Mouse (Mus musculus): ENCODE results near the gene Tas2r144. TPM values are rescaled to one million over a fixed set of nuclear protein-coding genes. Genes with fewer than 3 reads are reported as not detected.

The Tas2r144 gene
- polyA plus RNA-seq, 1 experiment from 2014 or later: not detected

DNA sequence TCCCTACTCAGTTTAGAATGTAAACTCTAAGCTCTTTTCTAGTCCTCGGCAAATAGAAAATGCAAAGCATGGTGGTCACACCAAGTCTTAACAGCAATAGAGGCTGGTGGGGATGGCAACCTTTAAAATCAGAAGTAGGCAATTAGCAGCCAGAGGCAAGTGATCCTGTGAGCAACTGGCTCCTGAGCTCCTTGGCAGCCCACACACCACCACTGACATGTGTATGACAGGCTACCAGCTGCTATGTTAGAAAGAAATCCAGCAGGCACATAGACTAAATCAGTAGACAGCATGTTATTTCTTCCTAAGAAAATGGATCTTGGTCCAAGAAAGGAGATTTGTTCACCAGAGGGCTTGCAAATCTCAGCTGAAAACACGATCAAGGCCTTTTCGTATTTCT lies 16.1 kb downstream of the Tas2r144 start:
- Histone ChIP-seq H3K9me3 (ENCODE audit: control insufficient read depth, low read length) (no peaks in the 10 kb centered on the region), H3K4me2 (ENCODE audit: low read length) (no peak overlapping the region), H3K36me3 (ENCODE audit: control insufficient read depth, insufficient read depth, low read length) (no peaks in the 10 kb centered on the region), H3K27ac (ENCODE audit: low read depth) (no peak overlapping the region), H3K9ac (ENCODE audit: low read length) (no peak overlapping the region), H3K27me3 (replicated peaks; ENCODE audit: control insufficient read depth, insufficient read depth, low read length) (no peaks in the 10 kb centered on the region), H3K4me3 (ENCODE audit: low read depth, low read length) (no peak overlapping the region), H3K4me1 (replicated peaks; ENCODE audit: control insufficient read depth, insufficient read depth, low read length) (no peaks in the 10 kb centered on the region)
- 85% methylated on average over 3 of the region's 3 CpGs for WGBS
- DNase-seq (ENCODE audit: low spot score): no peak
- ATAC-seq (replicated peaks; ENCODE audit: low FRiP score, low TSS enrichment, low read depth): no peak

DNA sequence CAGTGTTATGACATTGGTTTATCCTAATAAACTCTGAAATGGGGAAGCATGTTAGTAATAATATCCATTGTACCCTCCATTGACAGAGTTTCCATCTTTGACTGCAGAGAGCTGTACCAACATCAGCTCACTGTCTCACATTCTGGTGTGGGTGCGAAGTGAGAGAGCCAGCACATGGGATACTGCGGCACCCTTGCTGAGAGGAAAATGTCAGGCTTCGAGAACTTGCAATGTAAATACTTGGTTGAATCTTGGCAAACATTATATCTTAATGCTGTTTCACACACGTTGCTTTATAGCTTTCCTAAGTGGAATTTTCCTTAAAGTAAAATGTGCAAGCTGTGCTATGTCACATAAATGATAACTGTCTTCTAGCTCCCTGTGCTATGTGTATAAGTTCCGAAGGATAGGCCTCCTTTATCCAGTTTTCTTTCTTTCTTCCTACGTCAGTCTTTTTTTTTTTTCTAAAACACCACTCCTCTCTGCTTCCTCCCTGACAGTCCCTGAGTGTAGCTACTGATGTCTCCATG lies 22.2 kb downstream of the Tas2r144 start:
- Histone ChIP-seq H3K27me3 (replicated peaks; ENCODE audit: control insufficient read depth, insufficient read depth, low read length) (no peaks in the 10 kb centered on the region), H3K9me3 (ENCODE audit: control insufficient read depth, low read length) (no peaks in the 10 kb centered on the region), H3K27ac (ENCODE audit: low read depth) (no peak overlapping the region), H3K4me1 (replicated peaks; ENCODE audit: control insufficient read depth, insufficient read depth, low read length) (no peaks in the 10 kb centered on the region), H3K4me3 (ENCODE audit: low read depth, low read length) (no peak overlapping the region), H3K36me3 (ENCODE audit: control insufficient read depth, insufficient read depth, low read length) (no peaks in the 10 kb centered on the region), H3K9ac (ENCODE audit: low read length) (no peak overlapping the region), H3K4me2 (ENCODE audit: low read length) (no peak overlapping the region)
- ATAC-seq (replicated peaks; ENCODE audit: low FRiP score, low TSS enrichment, low read depth): no peak
- WGBS: 53% methylated on average over 6 of the region's 6 CpGs
- DNase-seq (ENCODE audit: low spot score): no peak

DNA sequence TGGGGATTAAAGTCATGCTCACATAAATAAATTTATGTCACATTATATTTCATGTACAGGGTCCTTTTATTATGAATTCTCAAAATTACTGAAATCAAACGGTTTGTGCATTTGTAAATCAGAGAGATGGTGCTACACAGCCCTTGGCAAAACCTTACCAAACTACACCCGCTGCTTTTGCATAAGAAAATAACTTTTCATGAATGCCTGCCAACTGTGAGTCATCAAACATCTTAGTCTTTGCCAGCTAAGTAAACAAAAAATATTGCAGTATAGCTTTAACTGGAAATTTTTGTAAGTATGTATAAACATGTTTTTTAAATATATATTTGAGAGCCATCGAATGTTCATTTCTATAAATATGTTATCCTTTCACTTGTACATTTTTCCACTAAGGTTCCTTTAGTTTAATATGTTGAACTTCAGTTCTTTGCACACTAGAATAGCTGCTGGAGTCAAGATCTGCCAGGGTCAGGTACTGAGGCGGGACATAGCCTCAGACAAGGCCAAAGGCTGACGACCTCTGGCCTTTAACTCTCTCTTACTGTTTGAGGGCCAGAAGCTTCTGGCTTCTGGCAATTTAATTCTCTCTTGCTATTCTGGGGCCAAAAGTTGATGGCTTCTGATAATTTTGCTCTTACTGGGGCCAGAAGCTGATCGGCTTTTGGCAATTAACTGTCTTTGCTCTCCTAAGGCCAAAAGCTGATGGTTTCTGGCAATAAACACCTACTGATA lies 26.4 kb downstream of the Tas2r144 start:
- 72% methylated on average over 6 of the region's 6 CpGs for WGBS
- Histone ChIP-seq H3K4me1 (replicated peaks; ENCODE audit: control insufficient read depth, insufficient read depth, low read length) (0 out of 2 replicates have a peak, but pooled peaks cover 3% of the 10 kb centered on the region), H3K27ac (ENCODE audit: low read depth) (no peak overlapping the region), H3K27me3 (replicated peaks; ENCODE audit: control insufficient read depth, insufficient read depth, low read length) (no peaks in the 10 kb centered on the region), H3K36me3 (ENCODE audit: control insufficient read depth, insufficient read depth, low read length) (no peaks in the 10 kb centered on the region), H3K4me3 (ENCODE audit: low read depth, low read length) (no peak overlapping the region), H3K4me2 (ENCODE audit: low read length) (no peak overlapping the region), H3K9ac (ENCODE audit: low read length) (no peak overlapping the region), H3K9me3 (ENCODE audit: control insufficient read depth, low read length) (no peaks in the 10 kb centered on the region)
- ATAC-seq (replicated peaks; ENCODE audit: low FRiP score, low TSS enrichment, low read depth): no peak
- no peak for DNase-seq (ENCODE audit: low spot score)

DNA sequence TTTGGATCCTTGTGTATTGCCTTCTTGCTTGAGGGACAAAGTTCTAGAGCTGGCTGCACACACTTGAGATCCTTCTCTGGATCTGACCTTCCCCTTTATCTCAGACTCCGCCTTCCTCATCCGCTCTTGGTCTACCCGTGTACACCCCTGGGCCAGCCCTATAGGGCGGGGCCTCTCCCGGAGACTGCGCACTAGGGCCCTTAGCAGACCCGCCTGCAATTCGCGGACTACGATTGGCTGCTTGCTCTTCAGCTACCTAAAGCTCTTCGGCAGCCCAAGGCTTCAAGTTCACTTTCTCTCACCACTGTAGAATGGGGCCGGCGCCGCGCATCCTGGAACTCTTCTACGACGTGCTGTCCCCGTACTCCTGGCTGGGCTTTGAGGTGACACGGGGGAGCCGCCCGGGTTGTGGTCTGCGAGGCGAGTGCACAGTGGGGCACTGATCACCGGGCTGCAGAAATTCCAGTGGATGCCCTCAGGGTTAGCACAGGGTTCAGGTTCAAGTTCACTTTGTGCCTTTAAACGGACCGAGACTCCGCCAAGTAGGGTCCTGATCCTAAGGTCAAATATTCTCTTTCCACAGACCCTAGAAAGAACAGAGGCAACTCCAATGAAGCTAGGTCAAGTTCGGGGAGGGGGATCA lies 30.7 kb downstream of the Tas2r144 start, which contains the start of gene Gstk1:
Gene Gstk1, plus strand, starts transcription at position 225 of the 643 bp plus-strand sequence.
- WGBS: 3% methylated on average over 28 of the region's 28 CpGs
- DNase-seq (ENCODE audit: low spot score) (peak; percentile 79), ATAC-seq (replicated peaks; ENCODE audit: low FRiP score, low TSS enrichment, low read depth) (peak; percentile 99)
- H3K36me3 ChIP-seq (ENCODE audit: control insufficient read depth, insufficient read depth, low read length): no peaks in the 10 kb centered on the region
- H3K27ac ChIP-seq (ENCODE audit: low read depth): no peak within 1 kb of the TSS
- H3K27me3 ChIP-seq (replicated peaks; ENCODE audit: control insufficient read depth, insufficient read depth, low read length): no peaks in the 10 kb centered on the region
- H3K4me1 ChIP-seq (replicated peaks; ENCODE audit: control insufficient read depth, insufficient read depth, low read length): peaks cover 3% of the 10 kb centered on the region; the same call in 1 of the 2 replicates
- H3K9ac ChIP-seq (ENCODE audit: low read length): peak within 1 kb of the TSS; percentile 35; the same call in 1 of the 2 replicates
- H3K4me3 ChIP-seq (ENCODE audit: low read depth, low read length): peak within 1 kb of the TSS; percentile 45
- peak within 1 kb of the TSS; percentile 81 for H3K4me2 ChIP-seq (ENCODE audit: low read length)
- no peaks in the 10 kb centered on the region for H3K9me3 ChIP-seq (ENCODE audit: control insufficient read depth, low read length)

DNA sequence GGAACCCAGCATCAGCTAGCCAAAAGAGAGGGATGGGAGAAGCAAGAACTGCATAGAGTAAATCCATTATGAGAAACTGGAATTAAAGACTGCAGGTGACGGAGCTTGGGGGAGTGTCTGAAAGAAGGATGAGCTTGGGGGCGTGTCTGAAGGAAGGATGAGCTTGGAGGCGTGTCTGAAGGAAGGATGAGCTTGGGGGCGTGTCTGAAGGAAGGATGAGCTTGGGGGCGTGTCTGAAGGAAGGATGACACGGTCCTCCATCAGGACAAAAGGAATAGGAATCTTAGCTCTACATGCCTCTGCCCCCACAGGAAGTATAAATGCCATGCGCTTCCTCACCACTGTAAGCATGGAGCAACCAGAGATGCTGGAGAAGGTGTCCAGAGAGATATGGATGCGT lies 32.0 kb downstream of the Tas2r144 start:
- Histone ChIP-seq H3K9ac (ENCODE audit: low read length) (0 out of 2 replicates have a peak overlapping the region, but pooled peaks have one; percentile 27), H3K36me3 (ENCODE audit: control insufficient read depth, insufficient read depth, low read length) (no peaks in the 10 kb centered on the region), H3K4me2 (ENCODE audit: low read length) (peak overlapping the region; percentile 34), H3K27me3 (replicated peaks; ENCODE audit: control insufficient read depth, insufficient read depth, low read length) (no peaks in the 10 kb centered on the region), H3K4me3 (ENCODE audit: low read depth, low read length) (peak overlapping the region; percentile 20), H3K27ac (ENCODE audit: low read depth) (no peak overlapping the region), H3K9me3 (ENCODE audit: control insufficient read depth, low read length) (no peaks in the 10 kb centered on the region), H3K4me1 (replicated peaks; ENCODE audit: control insufficient read depth, insufficient read depth, low read length) (peaks cover 3% of the 10 kb centered on the region; the same call in 1 of the 2 replicates)
- no peak; the same call in 1 of the 2 replicates for ATAC-seq (replicated peaks; ENCODE audit: low FRiP score, low TSS enrichment, low read depth)
- 15% methylated on average over 8 of the region's 8 CpGs for WGBS
- no peak for DNase-seq (ENCODE audit: low spot score)

DNA sequence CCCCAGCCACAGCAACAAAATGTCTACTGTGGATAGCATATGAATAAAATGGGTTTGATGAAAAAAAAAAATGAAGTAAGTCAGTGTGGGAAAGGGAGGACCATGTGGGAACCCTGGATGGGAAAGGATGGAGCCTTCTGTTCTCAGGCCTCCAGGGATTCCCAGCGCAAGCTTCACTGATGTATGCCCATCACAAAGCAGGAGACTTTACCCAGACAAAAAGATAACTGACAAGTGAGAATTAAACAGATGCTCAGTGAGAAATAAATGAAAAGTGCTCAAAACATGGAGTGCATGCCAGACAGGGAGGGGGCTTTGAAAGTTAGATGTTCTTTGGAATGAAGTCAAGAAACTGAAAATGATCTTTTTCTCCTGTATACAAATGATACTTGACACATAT lies 32.9 kb downstream of the Tas2r144 start:
- Histone ChIP-seq H3K36me3 (ENCODE audit: control insufficient read depth, insufficient read depth, low read length) (no peaks in the 10 kb centered on the region), H3K4me3 (ENCODE audit: low read depth, low read length) (no peak overlapping the region), H3K9ac (ENCODE audit: low read length) (peak overlapping the region; percentile 27; the same call in 1 of the 2 replicates), H3K4me1 (replicated peaks; ENCODE audit: control insufficient read depth, insufficient read depth, low read length) (peaks cover 3% of the 10 kb centered on the region; the same call in 1 of the 2 replicates), H3K9me3 (ENCODE audit: control insufficient read depth, low read length) (no peaks in the 10 kb centered on the region), H3K27me3 (replicated peaks; ENCODE audit: control insufficient read depth, insufficient read depth, low read length) (no peaks in the 10 kb centered on the region), H3K4me2 (ENCODE audit: low read length) (peak overlapping the region; percentile 34), H3K27ac (ENCODE audit: low read depth) (no peak overlapping the region)
- DNase-seq (ENCODE audit: low spot score) (no peak), ATAC-seq (replicated peaks; ENCODE audit: low FRiP score, low TSS enrichment, low read depth) (no peak)
- 89% methylated on average over 1 of the region's 1 CpGs for WGBS

DNA sequence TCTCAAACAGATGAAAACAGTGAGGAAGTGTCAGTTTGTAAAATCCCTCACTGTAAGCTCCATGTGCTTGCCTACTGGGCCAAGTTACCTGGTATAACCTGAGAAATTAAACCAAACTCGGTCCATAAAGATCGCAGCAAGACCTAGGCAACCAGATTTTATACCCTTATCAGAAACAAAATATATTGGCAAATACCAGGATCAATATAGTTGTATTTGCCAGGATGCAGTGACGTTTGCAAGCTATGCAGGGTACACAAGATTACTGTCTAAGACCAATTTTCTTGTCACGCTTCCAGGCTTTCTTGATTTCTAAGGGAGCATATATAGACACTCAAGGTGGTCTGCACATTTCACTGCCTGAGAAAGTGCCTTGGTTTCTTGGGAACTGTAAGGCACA lies 36.7 kb downstream of the Tas2r144 start:
- no peak for DNase-seq (ENCODE audit: low spot score)
- Histone ChIP-seq H3K36me3 (ENCODE audit: control insufficient read depth, insufficient read depth, low read length) (no peaks in the 10 kb centered on the region), H3K27me3 (replicated peaks; ENCODE audit: control insufficient read depth, insufficient read depth, low read length) (no peaks in the 10 kb centered on the region), H3K4me3 (ENCODE audit: low read depth, low read length) (no peak overlapping the region), H3K27ac (ENCODE audit: low read depth) (no peak overlapping the region), H3K4me2 (ENCODE audit: low read length) (no peak overlapping the region), H3K9me3 (ENCODE audit: control insufficient read depth, low read length) (no peaks in the 10 kb centered on the region), H3K9ac (ENCODE audit: low read length) (no peak overlapping the region), H3K4me1 (replicated peaks; ENCODE audit: control insufficient read depth, insufficient read depth, low read length) (no peaks in the 10 kb centered on the region; the same call in 1 of the 2 replicates)
- no peak for ATAC-seq (replicated peaks; ENCODE audit: low FRiP score, low TSS enrichment, low read depth)
- WGBS: 90% methylated on average over 4 of the region's 4 CpGs

DNA sequence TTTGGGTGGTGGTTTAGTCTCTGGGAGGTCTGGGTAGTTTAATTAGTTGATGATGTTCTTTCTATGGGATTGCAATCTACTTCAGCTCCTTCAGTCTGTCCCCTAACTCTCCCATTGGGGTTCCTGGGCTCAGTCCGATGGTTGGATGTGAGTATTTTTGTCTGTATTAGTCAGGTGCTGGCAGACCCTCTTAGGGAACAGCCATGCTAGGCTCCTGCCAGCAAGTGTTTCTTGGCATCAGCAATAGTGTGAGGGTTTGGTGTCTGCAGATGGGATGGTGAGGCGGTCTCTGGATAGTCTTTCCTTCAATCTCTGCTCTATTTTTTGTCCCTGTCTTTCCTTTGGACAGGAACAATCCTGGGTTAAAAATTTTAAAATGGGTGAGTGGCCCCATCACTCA lies 38.0 kb downstream of the Tas2r144 start:
- Histone ChIP-seq H3K36me3 (ENCODE audit: control insufficient read depth, insufficient read depth, low read length) (no peaks in the 10 kb centered on the region), H3K9me3 (ENCODE audit: control insufficient read depth, low read length) (no peaks in the 10 kb centered on the region), H3K27me3 (replicated peaks; ENCODE audit: control insufficient read depth, insufficient read depth, low read length) (no peaks in the 10 kb centered on the region), H3K27ac (ENCODE audit: low read depth) (no peak overlapping the region), H3K4me2 (ENCODE audit: low read length) (no peak overlapping the region), H3K4me3 (ENCODE audit: low read depth, low read length) (no peak overlapping the region), H3K4me1 (replicated peaks; ENCODE audit: control insufficient read depth, insufficient read depth, low read length) (no peaks in the 10 kb centered on the region; the same call in 1 of the 2 replicates), H3K9ac (ENCODE audit: low read length) (no peak overlapping the region)
- no peak for ATAC-seq (replicated peaks; ENCODE audit: low FRiP score, low TSS enrichment, low read depth)
- 83% methylated on average over 2 of the region's 2 CpGs for WGBS
- no peak for DNase-seq (ENCODE audit: low spot score)

All from intestine, embryonic 14.5 days (tissue).